Mouse (Mus musculus) macrophage (primary cell): ENCODE measurements around the gene Vmn1r167. TPM values are rescaled to one million over a fixed set of nuclear protein-coding genes. Genes with fewer than 3 reads are reported as not detected.
"Not testable (repeated sequence)": the region's sequence is repeated elsewhere in the genome, so short reads cannot be mapped to it uniquely, and the experiment has no call there.

Source experiments
- H3K27ac ChIP-seq: fragments of 350-480 bp; formaldehyde crosslinking; 2 replicates; pipeline ENCODE4 v1.9.0; 2021
- H3K36me3 ChIP-seq: fragments of 350-480 bp; formaldehyde crosslinking; 2 replicates; pipeline ENCODE4 v1.9.0; 2021; ENCODE audit errors: inconsistent target
- H3K4me3 ChIP-seq: fragments of 350-480 bp; formaldehyde crosslinking; 2 replicates; pipeline ENCODE4 v1.9.0; 2021; ENCODE audit errors: inconsistent target
- H3K79me2 ChIP-seq: fragments of 350-480 bp; formaldehyde crosslinking; 2 replicates; pipeline ENCODE4 v1.9.0; 2021; ENCODE audit errors: inconsistent target
- WGBS: methylation state at CpG from one replicate; pipeline ENCODE4 v1.1.7; 2026; ENCODE audit warnings: inconsistent platforms; ENCODE audit not compliant: missing documents; 5-methylcytosine and 5-hydroxymethylcytosine counted together
- polyA plus RNA-seq: library from polyadenylated mRNA; stranded (reverse); fragments of 250-400 nt; gene quantifications from 3 replicates; pipeline ENCODE4 v1.2.4, GENCODE M21; 2018; ENCODE audit warnings: inconsistent platforms
- total RNA-seq, 78 experiments: library from RNA; depleted of rRNA; stranded (reverse); fragments of 250-400 nt; gene quantifications; 1 replicate in 9 of 78; 2 replicates in 24 of 78; 3 replicates in 43 of 78; 4 replicates in 2 of 78; pipeline ENCODE4 v1.2.4; 2018; ENCODE audit warnings: inconsistent platforms in 56 of 78

The Vmn1r167 gene
- not detected for total RNA-seq (2018; cell fraction: chromatin; rRNA removed)
- total RNA-seq (2018; cell fraction: cytosol; rRNA removed): not detected
- not detected for total RNA-seq (2018; cell fraction: nucleus; rRNA removed)
- polyA plus RNA-seq: not detected in 3 replicates

DNA sequence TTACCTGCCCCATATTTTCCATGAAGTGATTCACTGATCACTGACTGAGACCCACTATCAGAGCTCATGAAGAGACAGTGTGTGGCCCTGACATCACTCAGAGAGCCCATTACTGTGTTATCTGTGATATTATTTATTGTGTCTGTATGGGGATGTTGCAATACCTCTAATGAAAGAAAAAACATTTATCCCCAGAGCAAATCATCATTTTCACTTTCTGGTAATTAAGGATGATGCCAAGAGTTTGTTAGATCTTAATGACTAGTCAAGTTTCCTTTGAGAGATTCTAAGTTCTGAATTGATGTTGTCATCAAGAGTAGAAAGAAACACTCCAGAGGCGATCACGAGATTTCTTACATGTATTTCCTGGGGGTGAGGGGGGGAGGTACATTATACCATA is at the start of gene Vmn1r167:
Vmn1r167 (minus strand) TSS at position 101 of the 400 bp plus-strand sequence.
- not testable (repeated sequence) for H3K27ac ChIP-seq, H3K79me2 ChIP-seq, H3K36me3 ChIP-seq, H3K4me3 ChIP-seq
- WGBS: 94% methylated on average over 2 of the region's 2 CpGs

DNA sequence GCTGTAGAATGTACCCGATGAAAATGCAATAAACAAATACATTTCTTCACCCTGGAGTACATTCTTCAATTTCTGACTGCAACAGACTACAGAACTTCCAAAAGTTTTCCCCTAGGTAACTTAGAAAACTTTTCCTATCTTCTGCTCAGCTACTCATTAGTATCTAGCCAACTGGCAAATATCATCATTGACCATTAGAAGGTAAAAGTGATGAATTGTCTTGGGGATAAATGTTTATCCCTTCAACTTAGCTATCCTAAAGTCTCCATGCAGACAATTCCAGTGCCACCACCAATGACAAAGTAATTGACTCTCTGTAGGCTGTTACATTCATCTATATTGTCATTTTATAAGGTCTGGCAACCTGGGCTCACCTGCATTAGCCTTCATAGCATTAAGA is 32.4 kb upstream of the Vmn1r167 start, which contains the start of gene Vmn1r168:
Vmn1r168 (plus strand) TSS at position 301 of the 400 bp plus-strand sequence.
- H3K27ac ChIP-seq, H3K4me3 ChIP-seq, H3K79me2 ChIP-seq, H3K36me3 ChIP-seq: not testable (repeated sequence)
- no CpG with 5 or more reads among the region's 1 CpGs for WGBS

DNA sequence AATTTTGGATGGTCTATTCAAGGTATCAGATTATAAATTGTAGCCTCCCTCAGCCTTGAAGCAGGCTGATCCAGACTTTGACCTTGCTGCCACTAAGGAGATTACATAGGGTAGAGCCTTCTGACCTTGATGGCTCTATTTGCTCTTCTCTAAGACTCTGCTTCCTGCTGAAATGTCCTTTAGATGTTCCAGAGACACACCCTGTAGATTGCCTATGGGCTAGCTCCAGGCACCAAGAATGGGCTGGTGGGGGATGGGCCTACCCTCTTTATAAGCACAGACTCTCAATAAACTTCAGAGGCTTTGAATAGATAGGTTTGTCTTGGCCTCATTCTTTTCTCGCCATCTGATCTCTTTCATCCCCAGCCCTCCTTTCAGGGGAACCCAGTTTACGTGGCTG is 34.1 kb downstream of the Vmn1r167 start:
- not testable (repeated sequence) for H3K27ac ChIP-seq
- WGBS: 56% methylated on average over 2 of the region's 2 CpGs

DNA sequence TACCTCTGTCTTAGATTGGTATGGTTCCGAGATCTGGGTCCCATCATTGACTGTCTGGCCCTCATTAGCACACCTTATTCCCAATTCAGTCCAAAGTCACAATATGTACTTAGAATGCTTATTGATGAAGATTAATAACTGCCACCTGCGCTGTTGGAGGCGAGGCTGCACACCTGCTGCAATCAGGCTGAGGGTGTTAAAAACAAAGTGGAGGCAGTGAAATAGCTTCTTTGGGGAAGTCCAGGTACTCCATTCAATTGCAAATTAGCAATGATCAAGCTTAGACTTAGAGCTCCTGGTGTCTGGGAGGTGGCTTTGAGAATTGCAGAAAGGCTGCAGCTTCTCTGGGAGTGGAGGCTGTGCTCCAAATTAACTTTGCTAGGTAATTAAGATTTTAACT is 36.2 kb downstream of the Vmn1r167 start:
- not testable (repeated sequence) for H3K27ac ChIP-seq, H3K4me3 ChIP-seq, H3K79me2 ChIP-seq, H3K36me3 ChIP-seq
- 64% methylated on average over 3 of the region's 3 CpGs for WGBS

More for the DNA sequence above, 34.1 kb downstream of the Vmn1r167 start:
- H3K4me3 ChIP-seq, H3K79me2 ChIP-seq, H3K36me3 ChIP-seq: not testable (repeated sequence)

DNA sequence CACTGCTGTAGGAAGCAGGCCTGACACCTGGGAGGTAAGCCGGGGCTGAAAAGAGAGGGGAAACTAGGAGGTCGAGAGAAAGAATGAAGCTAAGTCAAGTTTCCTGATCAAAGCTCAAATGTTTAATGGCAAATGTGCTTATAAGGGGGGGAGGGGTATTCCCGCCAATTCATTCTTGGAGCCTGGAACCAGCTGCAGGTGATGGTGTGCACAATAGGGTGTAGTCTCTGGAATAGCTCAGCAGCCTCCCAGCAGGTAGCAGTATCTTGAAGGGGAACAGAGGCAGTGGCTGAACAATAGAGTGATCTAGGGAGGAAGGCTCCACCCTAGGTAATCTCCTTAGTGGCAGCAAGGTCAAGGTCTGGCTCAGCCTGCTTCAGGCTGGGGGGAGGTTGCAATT is 36.8 kb downstream of the Vmn1r167 start:
- H3K79me2 ChIP-seq, H3K36me3 ChIP-seq, H3K4me3 ChIP-seq, H3K27ac ChIP-seq: not testable (repeated sequence)
- WGBS: 89% methylated on average over 3 of the region's 3 CpGs

Other genes starting within 250 kb of the Vmn1r167 start
- gene Gm6902, start 228.3 kb downstream of the Vmn1r167 start, polyA plus RNA-seq: not detected in 3 replicates
- gene Nlrp4e, start 206.0 kb downstream of the Vmn1r167 start, polyA plus RNA-seq: not detected in 3 replicates
- gene Nlrp5, start 121.3 kb downstream of the Vmn1r167 start, polyA plus RNA-seq: not detected in 3 replicates
- not detected in 3 replicates for gene Vmn1r168, start 32.5 kb upstream of the Vmn1r167 start, polyA plus RNA-seq
- not detected in 3 replicates for gene Vmn1r169, start 68.3 kb upstream of the Vmn1r167 start, polyA plus RNA-seq
- gene Vmn1r170, start 99.0 kb upstream of the Vmn1r167 start, polyA plus RNA-seq: not detected in 3 replicates
- not detected in 3 replicates for gene Vmn1r171, start 123.5 kb upstream of the Vmn1r167 start, polyA plus RNA-seq
- not detected in 3 replicates for gene Vmn1r172, start 151.1 kb upstream of the Vmn1r167 start, polyA plus RNA-seq
- gene Vmn1r173, start 193.5 kb upstream of the Vmn1r167 start, polyA plus RNA-seq: not detected in 3 replicates
- gene Vmn1r174, start 245.1 kb upstream of the Vmn1r167 start, polyA plus RNA-seq: not detected in 3 replicates